Mouse (Mus musculus): ENCODE measurements around the gene Ebf1. TPM values are rescaled to one million over a fixed set of nuclear protein-coding genes. Genes with fewer than 3 reads are reported as not detected.

The Ebf1 gene
- total and polyA plus RNA-seq, 2 experiments from 2014 or later, result 27.1 to 30.0 TPM

DNA sequence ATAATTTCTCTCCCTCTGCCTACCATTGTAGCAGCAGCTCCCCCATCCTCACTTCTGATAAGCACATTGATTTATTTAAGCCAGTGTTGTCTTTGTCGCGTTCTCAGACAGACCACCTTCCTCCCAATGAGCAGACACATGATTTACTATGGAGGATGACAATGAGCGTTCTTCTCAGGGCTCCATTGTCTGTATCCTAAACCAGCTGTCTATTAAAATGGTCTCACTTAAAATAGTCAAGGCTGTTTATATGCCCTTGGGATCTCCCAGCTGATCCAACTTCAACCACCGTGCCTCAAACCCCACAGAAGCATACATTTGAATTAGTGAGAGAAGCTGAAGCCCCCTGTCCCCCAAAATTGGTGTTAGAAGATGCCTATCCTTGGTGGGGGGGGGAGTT is 11.3 kb downstream of the Ebf1 start:
- Histone ChIP-seq H3K9me3 (ENCODE audit: low read length) (no peaks in the 10 kb centered on the region), H3K36me3 (ENCODE audit: insufficient read depth, low read length) (no peaks in the 10 kb centered on the region), H3K4me2 (ENCODE audit: low read depth, low read length, poor library complexity, severe bottlenecking) (no peak overlapping the region), H3K27ac (ENCODE audit: low read depth, low read length) (no peak overlapping the region), H3K4me1 (ENCODE audit: insufficient read depth, low read length) (no peaks in the 10 kb centered on the region), H3K27me3 (ENCODE audit: insufficient read depth, low read length) (no peaks in the 10 kb centered on the region), H3K4me3 (ENCODE audit: low read depth, low read length) (no peak overlapping the region), H3K9ac (replicated peaks; ENCODE audit: low read length, poor library complexity, severe bottlenecking) (no peak overlapping the region)
- no peak for DNase-seq (ENCODE audit: low spot score)
- 44% methylated on average over 4 of the region's 4 CpGs for WGBS
- TF ChIP-seq CTCF (IDR thresholded peaks at IDR 0.05), result no peak
- no peak for ATAC-seq (ENCODE audit: low FRiP score)

DNA sequence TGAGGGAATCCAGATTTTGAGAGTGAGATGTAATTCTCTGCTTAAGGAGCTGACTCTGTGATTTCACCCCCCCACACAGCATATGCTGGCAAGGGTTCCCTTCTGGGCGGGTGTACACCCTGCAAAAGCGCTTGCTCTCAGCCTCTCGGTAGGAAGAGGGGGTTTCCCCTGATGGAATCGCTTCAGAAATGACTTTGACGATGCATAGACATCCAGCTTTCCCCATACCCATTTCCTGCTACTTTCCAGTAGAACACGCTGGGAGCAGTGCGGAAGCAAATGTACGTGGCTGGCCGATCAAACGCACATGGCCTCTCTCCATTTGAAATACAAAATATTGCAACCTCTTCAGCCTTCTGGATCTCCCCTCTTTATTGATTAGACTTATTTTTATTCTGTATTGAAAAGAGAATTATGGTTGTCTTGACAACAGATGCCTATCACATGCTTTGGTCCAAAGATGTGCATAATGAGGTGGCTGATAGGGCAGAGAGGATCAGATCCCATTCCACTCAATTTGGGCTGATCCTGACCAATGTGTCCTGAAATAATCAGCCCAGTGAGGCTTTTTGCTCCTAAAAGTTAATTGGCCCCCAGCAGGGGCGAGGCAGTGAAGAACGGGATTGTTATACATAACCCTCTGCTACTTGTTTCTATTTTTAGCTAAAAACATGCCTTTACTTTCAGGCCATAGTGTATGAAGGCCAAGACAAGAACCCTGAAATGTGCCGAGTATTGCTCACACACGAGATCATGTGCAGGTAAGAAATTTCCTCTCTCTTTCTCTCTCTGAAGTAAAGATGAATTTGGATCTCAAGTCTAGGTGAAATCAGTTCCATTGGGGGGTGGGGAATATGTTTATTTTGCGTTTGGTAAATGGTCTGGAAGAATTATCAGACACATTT is 15.2 kb downstream of the Ebf1 start:
- Histone ChIP-seq H3K36me3 (ENCODE audit: insufficient read depth, low read length) (no peaks in the 10 kb centered on the region), H3K27ac (ENCODE audit: low read depth, low read length) (no peak overlapping the region), H3K4me3 (ENCODE audit: low read depth, low read length) (no peak overlapping the region), H3K9me3 (ENCODE audit: low read length) (no peaks in the 10 kb centered on the region), H3K9ac (replicated peaks; ENCODE audit: low read length, poor library complexity, severe bottlenecking) (no peak overlapping the region), H3K27me3 (ENCODE audit: insufficient read depth, low read length) (no peaks in the 10 kb centered on the region), H3K4me2 (ENCODE audit: low read depth, low read length, poor library complexity, severe bottlenecking) (no peak overlapping the region), H3K4me1 (ENCODE audit: insufficient read depth, low read length) (no peaks in the 10 kb centered on the region)
- ATAC-seq (ENCODE audit: low FRiP score) (no peak), DNase-seq (ENCODE audit: low spot score) (no peak)
- no peak for TF ChIP-seq CTCF (IDR thresholded peaks at IDR 0.05)
- WGBS, result 76% methylated on average over 15 of the region's 15 CpGs

DNA sequence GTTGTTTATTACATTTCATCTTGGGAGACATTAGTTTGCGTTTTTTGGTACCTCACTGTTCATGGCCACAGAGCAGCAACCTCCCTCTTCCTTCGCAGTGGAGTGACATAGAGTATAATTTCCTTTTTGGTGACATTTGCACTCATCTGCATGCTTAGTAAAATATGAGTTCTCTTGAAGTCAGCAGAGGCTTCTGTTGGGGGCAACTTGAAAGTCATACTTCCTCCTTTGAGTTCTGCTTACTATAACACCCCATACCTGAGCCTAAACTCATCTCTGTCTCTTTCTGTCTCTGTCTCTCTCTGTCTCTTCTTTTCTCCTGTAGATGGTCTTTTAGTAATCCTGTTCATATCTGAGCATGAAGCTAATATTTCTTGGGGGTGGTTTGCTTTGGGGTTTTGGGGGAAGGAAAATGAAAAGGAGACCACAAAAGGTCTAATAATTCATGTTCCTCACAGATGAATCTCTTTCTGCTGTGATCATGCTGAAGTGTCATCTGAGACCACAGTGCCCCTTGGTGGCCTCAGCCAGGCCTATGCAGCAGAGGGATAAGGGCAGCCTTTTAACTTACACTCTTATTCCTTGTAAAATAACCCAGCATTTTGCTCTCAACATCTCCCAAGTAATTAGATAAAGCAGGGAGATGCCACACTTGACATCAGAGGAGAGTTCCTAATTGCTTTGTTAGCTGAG is 16.0 kb downstream of the Ebf1 start:
- Histone ChIP-seq H3K4me1 (ENCODE audit: insufficient read depth, low read length) (no peaks in the 10 kb centered on the region), H3K36me3 (ENCODE audit: insufficient read depth, low read length) (no peaks in the 10 kb centered on the region), H3K9me3 (ENCODE audit: low read length) (no peaks in the 10 kb centered on the region), H3K27me3 (ENCODE audit: insufficient read depth, low read length) (no peaks in the 10 kb centered on the region), H3K4me2 (ENCODE audit: low read depth, low read length, poor library complexity, severe bottlenecking) (no peak overlapping the region), H3K4me3 (ENCODE audit: low read depth, low read length) (no peak overlapping the region), H3K27ac (ENCODE audit: low read depth, low read length) (no peak overlapping the region), H3K9ac (replicated peaks; ENCODE audit: low read length, poor library complexity, severe bottlenecking) (no peak overlapping the region)
- ATAC-seq (ENCODE audit: low FRiP score) (no peak), DNase-seq (ENCODE audit: low spot score) (no peak)
- TF ChIP-seq CTCF (IDR thresholded peaks at IDR 0.05), result 0 out of 2 replicates have a peak, but pooled peaks have one; percentile 7
- WGBS, result 97% methylated on average over 2 of the region's 2 CpGs

DNA sequence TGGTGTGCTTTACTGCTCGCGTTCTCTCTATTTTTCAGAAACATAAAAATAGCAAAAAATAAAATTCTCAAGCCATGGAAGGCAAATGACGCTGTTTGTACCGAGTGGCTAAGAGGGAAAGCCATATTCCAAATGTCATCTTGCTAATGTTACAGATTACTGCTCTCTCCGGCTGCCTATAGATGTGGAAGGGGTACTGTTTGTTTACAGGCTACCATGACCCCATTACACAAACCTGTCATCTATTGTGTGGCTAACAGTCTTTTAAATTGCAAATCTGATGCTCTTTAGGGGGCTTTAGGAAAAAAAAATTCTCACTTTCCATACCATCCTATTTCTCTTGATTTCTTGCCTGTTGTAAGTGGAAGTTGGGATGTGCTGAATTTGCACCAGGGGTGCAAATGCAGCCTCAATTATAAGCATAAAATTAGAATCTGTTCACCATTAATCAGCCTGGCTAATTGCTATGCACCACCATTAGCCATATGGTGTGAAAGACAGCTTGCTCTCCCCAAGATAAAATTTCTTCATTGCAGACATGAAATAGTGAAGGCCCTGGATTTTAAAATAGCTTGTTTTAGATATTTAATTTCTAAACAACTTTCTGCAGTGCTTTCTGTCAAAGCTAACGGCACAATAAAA is 17.6 kb downstream of the Ebf1 start:
- Histone ChIP-seq H3K9ac (replicated peaks; ENCODE audit: low read length, poor library complexity, severe bottlenecking) (no peak overlapping the region), H3K4me1 (ENCODE audit: insufficient read depth, low read length) (no peaks in the 10 kb centered on the region), H3K4me3 (ENCODE audit: low read depth, low read length) (no peak overlapping the region), H3K27ac (ENCODE audit: low read depth, low read length) (no peak overlapping the region), H3K36me3 (ENCODE audit: insufficient read depth, low read length) (no peaks in the 10 kb centered on the region), H3K4me2 (ENCODE audit: low read depth, low read length, poor library complexity, severe bottlenecking) (no peak overlapping the region), H3K27me3 (ENCODE audit: insufficient read depth, low read length) (no peaks in the 10 kb centered on the region), H3K9me3 (ENCODE audit: low read length) (no peaks in the 10 kb centered on the region)
- ATAC-seq (ENCODE audit: low FRiP score) (no peak), DNase-seq (ENCODE audit: low spot score) (no peak)
- TF ChIP-seq CTCF (IDR thresholded peaks at IDR 0.05), result no peak
- WGBS, result 77% methylated on average over 6 of the region's 6 CpGs

DNA sequence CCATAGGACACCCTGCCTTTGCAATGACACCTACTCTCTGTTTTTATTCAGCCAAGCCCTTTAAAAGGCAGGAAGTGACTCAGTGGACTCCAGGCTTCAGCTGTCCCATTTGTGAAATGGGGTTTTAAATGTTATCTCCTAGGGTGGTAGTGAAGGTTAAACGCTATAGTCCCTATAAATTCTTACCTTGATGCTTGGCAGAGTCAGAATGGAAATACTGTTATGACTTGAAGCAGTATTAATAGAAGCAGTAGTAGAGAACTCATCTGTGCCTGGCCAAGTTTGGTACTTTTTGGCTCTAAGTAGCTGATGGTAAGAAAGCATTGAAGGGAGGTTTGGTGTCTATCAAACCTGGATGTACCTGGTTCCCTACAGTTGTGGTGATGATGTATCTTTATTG is 19.1 kb downstream of the Ebf1 start:
- H3K36me3 ChIP-seq (ENCODE audit: insufficient read depth, low read length), result no peaks in the 10 kb centered on the region
- ATAC-seq (ENCODE audit: low FRiP score), result no peak
- no peak overlapping the region for H3K4me3 ChIP-seq (ENCODE audit: low read depth, low read length)
- TF ChIP-seq CTCF (IDR thresholded peaks at IDR 0.05), result no peak
- H3K27me3 ChIP-seq (ENCODE audit: insufficient read depth, low read length), result no peaks in the 10 kb centered on the region
- H3K4me2 ChIP-seq (ENCODE audit: low read depth, low read length, poor library complexity, severe bottlenecking), result no peak overlapping the region
- H3K9ac ChIP-seq (replicated peaks; ENCODE audit: low read length, poor library complexity, severe bottlenecking), result no peak overlapping the region
- no peaks in the 10 kb centered on the region for H3K4me1 ChIP-seq (ENCODE audit: insufficient read depth, low read length)
- no peak for DNase-seq (ENCODE audit: low spot score)
- 80% methylated on average over 1 of the region's 1 CpGs for WGBS
- no peak overlapping the region for H3K27ac ChIP-seq (ENCODE audit: low read depth, low read length)
- H3K9me3 ChIP-seq (ENCODE audit: low read length), result no peaks in the 10 kb centered on the region

Data from midbrain, postnatal 0 days (tissue).